ENCODE assay signal across 9 mouse cellular contexts in genomic region chr9:44342173-44342572, GRCm38 (mm10). TPM values are rescaled to one million over a fixed set of nuclear protein-coding genes. Genes with fewer than 3 reads are reported as not detected.
DNase-seq lines count a peak whose midpoint lies in the region; ATAC-seq and TF ChIP-seq lines count a peak whose summit lies in the region.
"Had no signal": no experiment of that assay in that cellular context is flagged by ENCODE, and none has a peak within 500 bp of the region (broad histone marks: within the 10 kb centered on the region; RNA-seq: fewer than 3 reads in every experiment).

No protein-coding gene starts in this region.

- peaks cover 39% of the 10 kb centered on the region for H3K36me3 ChIP-seq in lung, embryonic 14.5 days (ENCODE audit: insufficient read depth)
- peaks cover 37% of the 10 kb centered on the region for H3K36me3 ChIP-seq in hindbrain, embryonic 13.5 days

- H3K4me3 ChIP-seq in lung, embryonic 14.5 days (ENCODE audit: low read depth, low read length): peak overlapping the region; percentile 76; the same call in 1 of the 2 replicates
- H3K4me3 ChIP-seq in hindbrain, embryonic 13.5 days: no peak overlapping the region

- DNase-seq in lung, embryonic 14.5 days: no peak
- DNase-seq in lung, adult 18-20 months: no peak
- DNase-seq in c-Kit-positive CD71-positive TER-119-positive erythroid progenitor cells, embryonic 14.5 days (ENCODE audit: low spot score): peak; percentile 92
- peak; percentile 84 to 90 for DNase-seq in spleen, postnatal 10 days (ENCODE audit: low spot score in 2 of 2)
- DNase-seq in layer of hippocampus, adult 11-12 months (ENCODE audit: low spot score): no peak
- DNase-seq in thymus, postnatal 36 days: no peak
- DNase-seq: left cerebral cortex, postnatal 4 days had no signal

- peak overlapping the region; percentile 82 for H3K4me2 ChIP-seq in lung, embryonic 14.5 days
- no peak overlapping the region for H3K4me2 ChIP-seq in hindbrain, embryonic 13.5 days

- 70% methylated on average over 3 of the region's 3 CpGs for WGBS in lung, embryonic 14.5 days
- 86% methylated on average over 3 of the region's 3 CpGs for WGBS in hindbrain, embryonic 13.5 days

- no peak for ATAC-seq in lung, embryonic 14.5 days (ENCODE audit: insufficient read depth)
- no peak for ATAC-seq in hindbrain, embryonic 13.5 days (ENCODE audit: low FRiP score)
- ATAC-seq: Patski had no signal

- H3K9me3 ChIP-seq in lung, embryonic 14.5 days (ENCODE audit: low read depth, low read length): no peaks in the 10 kb centered on the region
- no peaks in the 10 kb centered on the region for H3K9me3 ChIP-seq in hindbrain, embryonic 13.5 days

- H3K4me1 ChIP-seq in lung, embryonic 14.5 days (ENCODE audit: insufficient read depth): no peaks in the 10 kb centered on the region
- peaks cover 21% of the 10 kb centered on the region for H3K4me1 ChIP-seq in hindbrain, embryonic 13.5 days (replicated peaks)

- H3K27ac ChIP-seq in lung, embryonic 14.5 days (ENCODE audit: low read depth): peak overlapping the region; percentile 21; the same call in 1 of the 2 replicates
- H3K27ac ChIP-seq in hindbrain, embryonic 13.5 days: no peak overlapping the region

- no peaks in the 10 kb centered on the region for H3K27me3 ChIP-seq in lung, embryonic 14.5 days (ENCODE audit: insufficient read depth, low read length)
- no peaks in the 10 kb centered on the region for H3K27me3 ChIP-seq in hindbrain, embryonic 13.5 days
- H3K27me3 ChIP-seq: Patski had no signal

- H3K9ac ChIP-seq in lung, embryonic 14.5 days: peak overlapping the region; percentile 39
- H3K9ac ChIP-seq in hindbrain, embryonic 13.5 days: peak overlapping the region; percentile 15; the same call in 1 of the 2 replicates

- TF ChIP-seq CTCF in lung, embryonic 14.5 days (IDR thresholded peaks at IDR 0.05; ENCODE audit: low read depth): no peak

RNA-seq across cellular contexts. Expression of gene Hmbs, which starts 1.9 kb away (rescaled TPM):
- 128 and 131 TPM in 2 replicates for polyA plus RNA-seq in lung, embryonic 14.5 days (2014; fragmentation: Nextera tagmentation; extraction: Ambion mirVana)
- 66.8 and 70.8 TPM in 2 replicates for polyA plus RNA-seq in hindbrain, embryonic 13.5 days (2015; fragmentation: Nextera tagmentation; extraction: Ambion mirVana)

RNA-seq across cellular contexts. Expression of gene H2afx, which starts 7.7 kb away (rescaled TPM):
- 391 and 419 TPM in 2 replicates for polyA plus RNA-seq in lung, embryonic 14.5 days (2014; fragmentation: Nextera tagmentation; extraction: Ambion mirVana)
- 145 and 151 TPM in 2 replicates for polyA plus RNA-seq in hindbrain, embryonic 13.5 days (2015; fragmentation: Nextera tagmentation; extraction: Ambion mirVana)

RNA-seq across cellular contexts. Expression of gene Dpagt1, which starts 16.4 kb away (rescaled TPM):
- 41.0 and 43.4 TPM in 2 replicates for polyA plus RNA-seq in lung, embryonic 14.5 days (2014; fragmentation: Nextera tagmentation; extraction: Ambion mirVana)
- polyA plus RNA-seq in hindbrain, embryonic 13.5 days (2015; fragmentation: Nextera tagmentation; extraction: Ambion mirVana): 37.0 and 40.4 TPM in 2 replicates

RNA-seq across cellular contexts. Expression of gene Vps11, which starts 19.3 kb away (rescaled TPM):
- polyA plus RNA-seq in lung, embryonic 14.5 days (2014; fragmentation: Nextera tagmentation; extraction: Ambion mirVana): 26.0 and 26.8 TPM in 2 replicates
- polyA plus RNA-seq in hindbrain, embryonic 13.5 days (2015; fragmentation: Nextera tagmentation; extraction: Ambion mirVana): 36.2 and 38.0 TPM in 2 replicates

RNA-seq across cellular contexts. Expression of gene C2cd2l, which starts 22.1 kb away (rescaled TPM):
- polyA plus RNA-seq in lung, embryonic 14.5 days (2014; fragmentation: Nextera tagmentation; extraction: Ambion mirVana): 6.7 and 8.6 TPM in 2 replicates
- polyA plus RNA-seq in hindbrain, embryonic 13.5 days (2015; fragmentation: Nextera tagmentation; extraction: Ambion mirVana): 19.1 and 21.6 TPM in 2 replicates

Comparison
In these comparisons a context has a peak if more than half of its experiments do, and no peak if none do; other contexts are left out.
1. DNase-seq: peak in c-Kit-positive CD71-positive TER-119-positive erythroid progenitor cells, embryonic 14.5 days (single experiment) and spleen, postnatal 10 days (2 of 2); none in lung, embryonic 14.5 days (single experiment), lung, adult 18-20 months (0 of 2), layer of hippocampus, adult 11-12 months (single experiment) and thymus, postnatal 36 days (0 of 2).